Mouse (Mus musculus): ENCODE results near the gene Cradd.

DNA sequence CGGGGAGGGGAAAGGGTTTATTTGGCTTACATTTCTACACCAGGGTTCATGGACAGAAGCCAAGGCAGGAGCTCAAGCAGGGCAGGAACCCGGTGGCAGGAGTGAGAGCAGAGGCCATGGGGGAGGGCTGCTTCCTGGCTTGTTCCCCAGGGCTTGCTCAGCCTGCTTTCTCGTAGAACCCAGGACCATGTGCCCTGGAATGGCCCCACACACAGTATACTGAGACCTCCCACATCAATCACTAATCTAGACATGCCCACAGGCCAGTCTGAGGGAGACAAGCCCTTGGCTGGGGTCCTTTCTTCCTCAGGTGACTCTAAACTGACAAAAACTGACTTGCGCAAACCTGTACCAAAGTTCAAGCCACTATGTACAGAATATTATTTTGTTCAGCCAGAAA, 19.7 kb downstream of the Cradd start:
- TF ChIP-seq POLR2A (IDR thresholded peaks at IDR 0.05; ENCODE audit: low read depth, low read length) (no peak), CTCF (IDR thresholded peaks at IDR 0.05; ENCODE audit: extremely low read depth, insufficient read length, insufficient replicate concordance, low read depth, low read length) (no peak)

All from small intestine, adult 2 months (tissue).